Mouse (Mus musculus) kidney, embryonic 14.5 days (tissue): ENCODE results near the gene Txlna. TPM values are rescaled to one million over a fixed set of nuclear protein-coding genes. Genes with fewer than 3 reads are reported as not detected.

Experiments used
- ATAC-seq: fragments of 200-750 bp; cut with Nextera tagmentation; 2 replicates; pipeline ENCODE4 v1.8.0; 2017; ENCODE audit warnings: moderate number of reproducible peaks, mild to moderate bottlenecking, moderate TSS enrichment, moderate library complexity; ENCODE audit not compliant: low FRiP score, low TSS enrichment
- H3K27ac ChIP-seq: fragments of 300-500 bp; sonication (generic); 2 replicates; pipeline ENCODE4 v1.5.1; 2014; ENCODE audit warnings: low read depth, mild to moderate bottlenecking, low read length, moderate library complexity, mixed read lengths
- H3K27me3 ChIP-seq: fragments of 300-500 bp; sonication (generic); 2 replicates; pipeline ENCODE4 v1.6.1; 2014; ENCODE audit warnings: mild to moderate bottlenecking, low read length; ENCODE audit not compliant: control insufficient read depth, insufficient read depth
- H3K36me3 ChIP-seq: fragments of 300-500 bp; sonication (generic); 2 replicates; pipeline ENCODE4 v1.6.1; 2014; ENCODE audit warnings: low read length, mixed read lengths; ENCODE audit not compliant: control insufficient read depth, insufficient read depth
- H3K4me1 ChIP-seq: fragments of 300-500 bp; sonication (generic); 2 replicates; pipeline ENCODE4 v1.6.1; 2014; ENCODE audit warnings: low read length, mixed read lengths; ENCODE audit not compliant: control insufficient read depth, insufficient read depth
- H3K4me2 ChIP-seq: fragments of 300-500 bp; sonication (generic); replicated peaks from 2 replicates; pipeline ENCODE4 v1.6.1; 2014; ENCODE audit warnings: low read depth, mild to moderate bottlenecking, low read length
- H3K4me3 ChIP-seq: fragments of 300-500 bp; sonication (generic); 2 replicates; pipeline ENCODE4 v1.5.1; 2014; ENCODE audit warnings: mild to moderate bottlenecking, low read length
- H3K9ac ChIP-seq: fragments of 300-500 bp; sonication (generic); 2 replicates; pipeline ENCODE4 v1.6.1; 2014; ENCODE audit warnings: low read depth, mild to moderate bottlenecking, low read length, moderate library complexity
- H3K9me3 ChIP-seq: fragments of 300-500 bp; sonication (generic); 2 replicates; pipeline ENCODE4 v1.6.1; 2016; ENCODE audit warnings: low read length; ENCODE audit not compliant: control insufficient read depth
- WGBS: fragments of 180-500 bp; shearing (Covaris S2); extraction: QIAGEN DNeasy Blood & Tissue Kit; methylation state at CpG from one replicate; pipeline ENCODE4 v1.1.7; 2014; 5-methylcytosine and 5-hydroxymethylcytosine counted together
- polyA plus RNA-seq: library from polyadenylated mRNA; unstranded; fragments of >200 nt; fragmentation: Nextera tagmentation; extraction: Ambion mirVana; gene quantifications from 2 replicates; pipeline ENCODE4 v1.2.1, GENCODE M21; 2014

Gene Txlna
- polyA plus RNA-seq, 1 experiment from 2014 or later, result 103 TPM

GRCm38 (mm10) chr4:129631867-129632266 is 9.0 kb downstream of the Txlna start:
- Histone ChIP-seq H3K4me1 (no peaks in the 10 kb centered on the region), H3K27ac (no peak overlapping the region), H3K9me3 (no peaks in the 10 kb centered on the region), H3K4me3 (no peak overlapping the region), H3K9ac (no peak overlapping the region), H3K4me2 (no peak overlapping the region), H3K36me3 (peaks cover 99% of the 10 kb centered on the region), H3K27me3 (no peaks in the 10 kb centered on the region)
- no peak for ATAC-seq
- WGBS, result 91% methylated on average over 12 of the region's 12 CpGs

- Histone ChIP-seq H3K27ac (no peak overlapping the region), H3K27me3 (no peaks in the 10 kb centered on the region), H3K9me3 (no peaks in the 10 kb centered on the region), H3K36me3 (peaks cover 99% of the 10 kb centered on the region), H3K4me2 (no peak overlapping the region), H3K9ac (no peak overlapping the region), H3K4me1 (no peaks in the 10 kb centered on the region), H3K4me3 (no peak overlapping the region)
- WGBS, result 86% methylated on average over 4 of the region's 4 CpGs
- no peak for ATAC-seq
These were observed 9.9 kb downstream of the Txlna start for GRCm38 (mm10) chr4:129630944-129631343.

GRCm38 (mm10) chr4:129626035-129626434 is 14.8 kb downstream of the Txlna start:
- Histone ChIP-seq H3K27ac (no peak overlapping the region), H3K27me3 (no peaks in the 10 kb centered on the region), H3K4me1 (peaks cover 20% of the 10 kb centered on the region), H3K9ac (no peak overlapping the region), H3K4me2 (no peak overlapping the region), H3K4me3 (no peak overlapping the region), H3K36me3 (peaks cover 50% of the 10 kb centered on the region), H3K9me3 (no peaks in the 10 kb centered on the region)
- no peak for ATAC-seq
- WGBS, result 73% methylated on average over 6 of the region's 6 CpGs

GRCm38 (mm10) chr4:129625496-129625895 is 15.4 kb downstream of the Txlna start:
- no peak overlapping the region for H3K9ac ChIP-seq

GRCm38 (mm10) chr4:129625029-129625370 is 15.9 kb downstream of the Txlna start:
- peak overlapping the region; percentile 65 for H3K4me2 ChIP-seq
- peak; percentile 41 for ATAC-seq
- peaks cover 20% of the 10 kb centered on the region for H3K4me1 ChIP-seq
- H3K9me3 ChIP-seq, result no peaks in the 10 kb centered on the region
- H3K27ac ChIP-seq, result peak overlapping the region; percentile 89
- no peaks in the 10 kb centered on the region for H3K27me3 ChIP-seq
- H3K36me3 ChIP-seq, result peaks cover 40% of the 10 kb centered on the region
- peak overlapping the region; percentile 48 for H3K4me3 ChIP-seq
- 0% methylated on average over 6 of the region's 6 CpGs for WGBS
- H3K9ac ChIP-seq, result peak overlapping the region; percentile 40

More at GRCm38 (mm10) chr4:129625496-129625895, 15.4 kb downstream of the Txlna start:
- Histone ChIP-seq H3K9me3 (no peaks in the 10 kb centered on the region), H3K27me3 (no peaks in the 10 kb centered on the region), H3K27ac (no peak overlapping the region), H3K4me3 (no peak overlapping the region), H3K4me2 (peak overlapping the region; percentile 65), H3K36me3 (peaks cover 45% of the 10 kb centered on the region), H3K4me1 (peaks cover 20% of the 10 kb centered on the region)
- ATAC-seq, result no peak
- 50% methylated on average over 4 of the region's 4 CpGs for WGBS

- H3K9ac ChIP-seq, result peak overlapping the region; percentile 64
- H3K27me3 ChIP-seq, result no peaks in the 10 kb centered on the region
- peak overlapping the region; percentile 48 for H3K4me3 ChIP-seq
- peak overlapping the region; percentile 89 for H3K27ac ChIP-seq
- H3K36me3 ChIP-seq, result peaks cover 34% of the 10 kb centered on the region
- ATAC-seq, result peak; percentile 92
- peak overlapping the region; percentile 65 for H3K4me2 ChIP-seq
- no peaks in the 10 kb centered on the region for H3K9me3 ChIP-seq
- peaks cover 20% of the 10 kb centered on the region for H3K4me1 ChIP-seq
- WGBS, result 1% methylated on average over 18 of the region's 18 CpGs
These were observed 16.4 kb downstream of the Txlna start for GRCm38 (mm10) chr4:129624281-129625028.

- Histone ChIP-seq H3K27ac (peak within 1 kb of the TSS; percentile 89), H3K9me3 (no peaks in the 10 kb centered on the region), H3K36me3 (peaks cover 26% of the 10 kb centered on the region), H3K4me1 (peaks cover 20% of the 10 kb centered on the region), H3K9ac (peak within 1 kb of the TSS; percentile 64), H3K27me3 (no peaks in the 10 kb centered on the region), H3K4me2 (peak within 1 kb of the TSS; percentile 65), H3K4me3 (peak within 1 kb of the TSS; percentile 48)
- under 1% methylated on average over 10 of the region's 10 CpGs for WGBS
- peak; percentile 35; the same call in 1 of the 2 replicates for ATAC-seq
These were observed 17.2 kb downstream of the Txlna start, which contains the start of gene Ccdc28b for GRCm38 (mm10) chr4:129623681-129624091. Gene Ccdc28b (minus strand): TSS chr4:129623947.

- peak overlapping the region; percentile 68 for H3K27ac ChIP-seq
- H3K4me3 ChIP-seq, result peak overlapping the region; percentile 48
- H3K36me3 ChIP-seq, result peaks cover 19% of the 10 kb centered on the region
- H3K9ac ChIP-seq, result peak overlapping the region; percentile 64
- peak overlapping the region; percentile 65 for H3K4me2 ChIP-seq
- H3K4me1 ChIP-seq, result peaks cover 24% of the 10 kb centered on the region
- WGBS, result 14% methylated on average over 8 of the region's 8 CpGs
- no peaks in the 10 kb centered on the region for H3K27me3 ChIP-seq
- ATAC-seq, result no peak
- no peaks in the 10 kb centered on the region for H3K9me3 ChIP-seq
These were observed 17.9 kb downstream of the Txlna start for GRCm38 (mm10) chr4:129622803-129623535.
